Mouse (Mus musculus) heart, adult 10 weeks (tissue): ENCODE data around the gene Sgsm2. TPM values are rescaled to one million over a fixed set of nuclear protein-coding genes. Genes with fewer than 3 reads are reported as not detected.

Source experiments
- polyA plus RNA-seq: library from polyadenylated mRNA; stranded (reverse); fragments of 350-450 nt; fragmentation: Illumina TruSeq; extraction: RNeasy Lipid Tissue Mini Kit (QIAGEN cat#74804); gene quantifications from one replicate; pipeline ENCODE4 v1.2.3, GENCODE M21; 2014; ENCODE audit warnings: low read depth, low replicate concordance

Sgsm2 gene
- polyA plus RNA-seq: 6.0 TPM

GRCm38 (mm10) chr11:74896901-74897677, at the start of gene Sgsm2:
TSS of gene Sgsm2 (minus strand) at chr11:74897060.

DNA sequence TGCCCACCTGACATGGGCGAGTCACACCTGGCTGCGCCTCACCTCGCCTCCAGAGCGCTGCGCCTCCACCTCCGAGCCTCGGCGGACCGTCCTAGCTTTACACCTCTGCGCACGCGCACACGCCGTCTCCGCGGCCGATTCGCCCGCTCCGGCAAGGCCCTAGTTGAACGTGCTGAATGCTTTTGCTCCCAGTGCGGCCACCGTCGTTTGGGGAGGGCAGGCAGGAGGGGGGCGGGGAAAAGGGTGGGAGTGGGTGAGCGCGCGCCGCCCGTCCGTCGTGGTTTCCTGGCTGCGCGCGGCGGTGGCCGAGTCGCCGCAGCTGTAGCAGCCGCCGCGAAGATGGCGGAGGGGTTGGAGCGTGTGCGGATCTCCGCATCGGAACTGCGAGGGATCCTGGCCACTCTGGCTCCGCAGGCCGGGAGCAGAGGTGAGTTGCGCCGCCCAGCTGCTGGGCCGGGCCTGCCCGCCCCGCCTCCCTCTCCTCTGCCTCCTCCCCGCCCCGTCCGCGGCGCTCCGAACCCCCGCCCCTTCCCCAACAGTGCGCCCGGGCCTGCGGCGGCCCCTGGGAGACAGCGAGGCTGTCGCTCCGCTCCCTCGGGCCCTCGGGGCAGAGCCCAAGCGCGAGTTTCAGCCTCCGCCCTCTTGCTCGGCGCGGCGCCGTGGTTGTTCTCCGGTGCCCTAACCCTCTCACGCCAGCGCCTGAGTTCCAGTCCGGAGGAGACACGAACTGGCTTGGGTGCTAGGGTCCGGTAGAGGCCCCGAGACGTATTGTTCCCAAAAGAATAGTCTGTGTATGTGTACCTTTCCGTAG, 28.9 kb upstream of the Sgsm2 start, which contains the start of the genes Smg6 and Srr:
TSS of gene Smg6 (plus strand) at position 247 of the 811 bp plus-strand sequence.
TSS of gene Srr (minus strand) at position 372 of the 811 bp plus-strand sequence.

GRCm38 (mm10) chr11:74897678-74898516, 1.0 kb upstream of the Sgsm2 start, which contains the start of gene Tsr1:
TSS of gene Tsr1 (plus strand) at chr11:74898071.

GRCm38 (mm10) chr11:74830256-74831161, 66.4 kb downstream of the Sgsm2 start, which contains the start of gene Mnt:
TSS of gene Mnt (plus strand) at chr11:74830920.

Other genes starting within 250 kb of the Sgsm2 start
- 145 TPM for gene Cluh, start 247.6 kb downstream of the Sgsm2 start, polyA plus RNA-seq
- gene Pafah1b1, start 172.4 kb downstream of the Sgsm2 start, polyA plus RNA-seq: 122 TPM
- gene Mettl16, start 126.2 kb downstream of the Sgsm2 start, polyA plus RNA-seq: 13.6 TPM
- 7.2 TPM for gene Mnt, start 66.1 kb downstream of the Sgsm2 start, polyA plus RNA-seq
- 17.0 TPM for gene Tsr1, start 1.0 kb upstream of the Sgsm2 start, polyA plus RNA-seq
- gene Smg6, start 28.8 kb upstream of the Sgsm2 start, polyA plus RNA-seq: 15.2 TPM
- 23.9 TPM for gene Srr, start 28.9 kb upstream of the Sgsm2 start, polyA plus RNA-seq